Mouse (Mus musculus) CD4-positive, CD25-positive, alpha-beta regulatory T cell, adult 4 months (primary cell): ENCODE data around the gene Hist1h3a. TPM values are rescaled to one million over a fixed set of nuclear protein-coding genes. Genes with fewer than 3 reads are reported as not detected.
"Not testable (repeated sequence)": the region's sequence is repeated elsewhere in the genome, so short reads cannot be mapped to it uniquely, and the experiment has no call there.

Source experiments
- ATAC-seq: one replicate; pipeline ENCODE4 v1.8.0; 2017
- polyA plus RNA-seq, 2 experiments: library from polyadenylated mRNA; unstranded; fragments of 100-300 nt; shearing (Covaris generic); gene quantifications; one replicate each; pipeline ENCODE4 v1.2.1; 2017

Hist1h3a gene
- 1 to 10 TPM in 1 of 2 experiments, not detected in 1; 1.8 TPM for polyA plus RNA-seq

DNA sequence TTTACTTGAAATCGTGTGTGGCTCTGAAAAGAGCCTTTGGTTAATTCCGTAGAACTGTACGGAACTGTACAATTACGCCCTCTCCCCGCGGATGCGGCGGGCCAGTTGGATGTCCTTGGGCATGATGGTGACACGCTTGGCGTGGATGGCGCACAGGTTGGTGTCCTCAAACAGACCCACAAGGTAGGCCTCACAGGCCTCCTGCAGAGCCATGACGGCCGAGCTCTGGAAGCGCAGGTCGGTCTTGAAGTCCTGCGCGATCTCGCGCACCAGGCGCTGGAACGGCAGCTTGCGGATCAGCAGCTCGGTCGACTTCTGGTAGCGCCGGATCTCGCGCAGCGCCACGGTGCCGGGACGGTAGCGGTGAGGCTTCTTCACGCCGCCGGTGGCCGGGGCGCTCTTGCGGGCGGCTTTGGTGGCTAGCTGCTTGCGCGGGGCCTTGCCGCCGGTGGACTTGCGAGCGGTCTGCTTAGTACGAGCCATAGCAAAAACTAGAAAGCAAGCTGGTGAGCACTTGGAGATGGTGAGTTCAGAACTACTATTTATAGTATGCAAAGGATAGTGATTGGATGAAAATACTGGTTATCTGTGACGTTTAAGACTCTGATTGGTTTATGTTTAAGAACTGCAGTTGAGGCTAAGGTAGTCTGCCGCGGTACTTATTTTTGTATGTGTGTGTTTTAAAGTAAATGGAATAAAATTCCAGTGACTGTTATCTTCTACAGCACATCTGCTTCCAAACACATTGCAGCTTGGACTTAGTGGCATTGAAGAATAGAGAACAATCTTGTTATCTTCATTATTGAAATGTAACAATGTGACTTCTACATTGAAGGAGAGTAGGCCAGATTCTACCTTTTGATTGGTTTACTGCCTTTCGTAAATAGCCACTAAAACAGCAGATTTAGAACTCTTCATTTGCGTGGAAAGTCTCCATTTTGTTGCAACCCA is at the start of gene Hist1h3a:
Gene Hist1h3a, minus strand, starts transcription at position 516 of the 951 bp plus-strand sequence.
- ATAC-seq = peak; percentile 65

DNA sequence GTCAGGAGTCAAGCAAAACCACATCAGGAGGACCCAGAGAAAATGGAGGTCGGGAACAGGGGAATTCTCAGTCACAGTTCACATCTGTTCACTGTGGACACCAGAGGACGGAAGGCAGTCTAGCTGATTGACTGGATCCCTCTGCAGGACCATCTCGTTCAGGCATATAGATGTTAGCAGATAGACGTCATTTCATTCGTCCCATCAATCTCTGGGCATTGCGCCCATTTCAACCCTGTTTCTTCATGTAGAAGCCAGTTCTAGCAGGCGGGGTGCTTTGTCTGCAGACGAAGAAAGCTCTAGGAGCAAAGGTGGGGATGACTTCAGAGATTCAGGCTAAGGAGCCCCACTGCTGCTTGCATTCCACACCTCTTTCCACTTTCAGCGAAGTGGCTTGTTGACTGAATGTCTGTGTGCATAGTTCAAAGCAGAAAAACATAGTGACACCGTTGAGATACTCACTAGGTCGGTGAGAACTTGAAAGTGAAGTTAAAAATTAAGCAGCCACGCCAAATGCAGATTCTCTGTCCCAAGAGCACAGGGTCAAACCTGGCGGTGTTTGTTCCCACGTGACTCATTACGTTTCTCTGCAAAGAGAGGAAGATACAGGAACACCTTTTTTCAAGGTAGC is 44.4 kb upstream of the Hist1h3a start, which contains the start of gene Slc17a2:
Gene Slc17a2, plus strand, starts transcription at position 572 of the 631 bp plus-strand sequence.
- no peak for ATAC-seq

DNA sequence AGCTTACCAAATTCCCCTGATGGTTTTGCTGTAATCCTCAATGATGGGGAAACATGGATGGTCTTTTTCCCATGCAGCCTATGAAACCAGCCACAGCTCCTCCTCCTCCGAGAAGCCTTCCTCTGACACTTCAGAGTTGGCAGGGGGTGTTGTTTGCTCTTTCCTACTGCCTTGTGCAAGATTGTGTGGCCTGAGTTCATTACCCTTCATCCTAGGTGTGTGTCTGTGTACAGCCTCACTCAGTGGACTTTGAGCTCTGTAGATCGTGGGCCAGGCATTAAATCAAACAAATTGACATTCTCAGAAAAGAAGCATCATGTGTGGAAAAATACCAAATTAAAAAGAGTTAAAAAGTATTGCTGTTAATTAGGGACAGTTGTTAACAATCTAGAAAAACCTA is 42.3 kb upstream of the Hist1h3a start:
- no peak for ATAC-seq

DNA sequence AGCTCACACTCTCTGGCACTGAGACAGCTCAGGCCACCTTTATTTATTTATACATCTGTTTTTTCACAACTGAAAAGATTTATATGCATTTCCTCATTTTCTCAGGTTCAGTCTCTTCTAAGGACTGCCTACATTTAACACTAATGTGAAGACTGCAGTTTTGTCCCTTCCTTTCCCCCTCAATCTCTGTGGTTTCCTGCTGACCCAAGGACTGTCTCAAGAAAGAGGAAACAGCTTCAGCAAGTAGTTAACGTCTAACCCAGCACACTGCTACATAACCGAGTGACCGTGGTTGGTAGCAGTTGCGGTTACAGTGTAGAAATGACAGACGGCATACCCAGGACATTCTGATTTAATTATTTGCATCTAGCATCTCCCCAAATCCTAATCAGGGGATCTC is 37.2 kb upstream of the Hist1h3a start:
- ATAC-seq = no peak

DNA sequence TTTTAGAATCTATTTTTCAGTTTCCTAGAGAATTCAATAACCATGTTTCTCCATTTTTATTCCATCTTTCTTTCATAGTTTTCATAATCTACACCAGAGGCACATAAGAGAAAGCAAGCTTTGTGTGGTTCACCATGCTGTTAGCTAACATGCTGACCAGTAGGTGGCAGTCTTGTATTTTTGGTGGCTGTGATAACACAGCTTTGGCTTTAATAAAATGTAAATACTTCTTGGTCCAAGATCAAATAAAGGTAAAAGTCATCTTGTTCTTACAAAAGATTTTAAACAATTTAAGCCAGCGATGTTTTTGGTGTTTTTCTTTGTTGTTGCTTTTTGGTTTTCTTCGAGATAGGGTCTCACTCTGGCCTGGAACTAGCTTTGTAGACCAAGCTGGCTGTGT is 30.3 kb upstream of the Hist1h3a start:
- ATAC-seq = peak; percentile 37

DNA sequence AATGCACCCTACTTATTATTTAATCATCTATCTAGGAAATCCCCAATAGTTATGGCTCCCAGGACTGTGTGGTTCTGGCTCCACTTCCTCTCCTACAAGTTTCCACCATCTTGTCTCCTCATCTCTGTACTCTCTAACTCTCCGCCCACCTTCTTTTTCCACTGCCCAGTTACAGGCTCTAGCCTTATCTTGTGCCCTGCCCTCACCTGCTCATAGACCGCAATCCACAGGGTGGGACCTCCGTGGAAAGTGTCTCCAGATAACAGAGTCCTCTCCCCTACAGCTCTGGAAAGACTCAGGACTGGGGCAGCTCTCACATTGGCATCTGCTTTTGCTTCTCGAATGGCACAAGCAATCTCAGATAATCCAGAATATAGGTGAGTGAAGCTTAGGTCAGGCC is 16.8 kb upstream of the Hist1h3a start:
- no peak for ATAC-seq

DNA sequence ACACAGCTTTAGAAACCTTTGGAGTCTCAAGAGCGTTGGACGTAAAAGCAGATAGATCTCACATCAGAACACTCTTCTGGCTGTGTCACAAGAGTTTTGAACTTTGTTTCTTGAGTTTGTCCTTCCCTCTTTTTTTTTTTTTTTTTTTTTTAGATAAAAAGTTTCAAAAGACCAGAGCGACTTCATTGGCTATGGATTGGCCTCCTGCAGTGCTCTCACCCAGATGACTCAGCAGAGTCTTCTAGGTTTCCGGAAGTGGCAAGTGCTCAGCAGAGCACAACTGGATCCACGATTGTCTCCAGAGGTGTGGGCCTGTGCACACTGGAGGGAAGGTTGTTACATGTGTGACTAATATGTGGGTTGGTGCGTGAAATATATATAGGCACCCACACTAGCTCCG is 16.2 kb upstream of the Hist1h3a start:
- ATAC-seq = no peak

DNA sequence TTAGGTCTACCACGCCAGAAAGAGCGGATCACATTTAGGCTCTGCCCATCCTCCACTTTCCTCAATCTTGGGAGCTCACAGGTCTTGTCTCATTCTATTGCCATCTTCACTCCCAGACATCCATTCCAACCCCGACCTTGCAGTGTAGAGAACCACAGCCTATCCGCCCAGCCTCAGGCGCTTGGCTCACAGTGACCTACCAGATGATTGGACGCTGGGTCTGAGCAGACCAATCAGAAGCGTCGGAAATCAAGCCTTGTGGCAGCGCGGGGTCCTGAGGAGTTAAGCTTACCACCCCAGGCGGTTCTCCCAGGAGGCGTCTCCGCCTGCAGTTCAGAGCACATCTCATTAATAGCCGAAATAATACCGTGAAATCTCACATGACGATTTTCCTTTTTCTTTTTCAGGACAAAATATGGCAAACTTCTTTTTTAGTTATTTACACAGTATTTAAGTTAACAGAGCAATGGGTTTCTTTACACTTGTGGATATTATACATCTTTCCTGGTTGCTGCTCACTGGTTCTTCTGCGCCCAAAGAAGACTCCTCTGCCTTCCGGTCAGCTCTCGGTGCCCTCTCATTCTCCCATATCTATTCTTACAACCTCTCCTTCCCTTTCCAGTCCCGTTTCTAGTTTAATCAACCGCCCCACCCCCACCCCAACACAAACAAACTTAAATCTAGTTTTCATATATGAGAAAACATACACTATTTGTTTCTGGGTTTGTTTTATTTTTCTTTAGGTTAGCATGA is 10.6 kb upstream of the Hist1h3a start:
- no peak for ATAC-seq

DNA sequence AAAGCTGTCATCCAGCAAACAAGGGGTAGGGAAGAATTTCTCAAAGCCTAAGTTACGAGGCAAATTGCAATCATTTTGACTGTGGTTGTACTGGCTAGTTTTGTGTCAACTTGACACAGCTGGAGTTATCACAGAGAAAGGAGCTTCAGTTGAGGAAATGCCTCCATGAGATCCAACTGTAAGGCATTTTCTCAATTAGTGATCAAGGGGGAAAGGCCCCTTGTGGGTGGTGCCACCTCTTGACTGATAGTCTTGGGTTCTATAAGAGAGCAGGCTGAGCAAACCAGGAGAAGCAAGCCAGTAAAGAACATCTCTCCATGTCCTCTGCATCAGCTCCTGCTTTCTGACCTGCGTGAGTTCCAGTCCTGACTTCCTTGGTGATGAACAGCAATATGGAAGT is 7.4 kb upstream of the Hist1h3a start, which contains the start of gene Trim38:
Gene Trim38, plus strand, starts transcription at position 301 of the 400 bp plus-strand sequence.
- not testable (repeated sequence) for ATAC-seq

DNA sequence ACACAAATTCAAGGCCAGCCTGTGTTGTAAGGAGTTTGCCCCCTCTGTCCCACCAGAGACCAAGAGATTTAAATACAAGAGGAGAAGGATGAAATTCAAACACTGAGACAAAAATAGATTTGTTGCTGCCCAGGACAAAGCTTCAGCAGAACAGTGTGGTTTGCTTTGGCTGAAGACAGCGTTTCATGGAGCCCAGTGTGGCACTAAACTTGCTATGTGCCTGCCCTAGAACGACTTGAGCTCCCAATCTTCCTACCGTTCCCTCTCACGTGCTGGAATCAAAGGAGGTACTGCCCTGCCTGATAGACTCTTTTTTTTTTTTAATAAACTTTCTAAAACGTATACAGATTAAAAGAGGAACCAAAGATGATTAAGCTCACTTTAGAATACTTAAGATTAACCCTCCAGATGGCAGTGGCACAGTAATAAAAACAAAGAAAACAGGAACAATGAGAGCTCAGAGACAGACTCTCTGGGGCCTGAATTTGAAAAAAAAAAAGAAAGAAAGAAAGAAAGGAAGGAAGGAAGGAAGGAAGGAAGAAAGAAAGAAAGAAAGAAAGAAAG is 6.7 kb upstream of the Hist1h3a start:
- no peak for ATAC-seq

DNA sequence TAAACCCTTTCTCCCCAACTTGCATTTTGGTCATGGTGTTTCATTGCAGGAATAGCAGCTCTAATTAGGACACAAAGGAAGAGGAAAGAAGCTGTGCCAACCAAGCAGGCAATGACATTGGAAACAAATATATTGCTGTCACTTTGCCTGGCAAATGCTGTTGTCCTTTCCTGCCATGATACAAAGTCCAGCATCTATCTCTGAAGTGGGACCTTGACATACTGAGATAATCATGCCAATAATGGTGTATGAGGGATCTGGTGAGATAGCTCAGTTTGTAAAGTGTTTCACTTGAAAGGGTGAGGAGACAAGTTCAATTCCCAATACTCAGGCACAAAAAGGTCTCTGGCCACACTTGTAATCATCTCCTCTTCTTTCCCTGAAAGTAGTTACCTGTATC is 4.6 kb upstream of the Hist1h3a start:
- no peak for ATAC-seq

DNA sequence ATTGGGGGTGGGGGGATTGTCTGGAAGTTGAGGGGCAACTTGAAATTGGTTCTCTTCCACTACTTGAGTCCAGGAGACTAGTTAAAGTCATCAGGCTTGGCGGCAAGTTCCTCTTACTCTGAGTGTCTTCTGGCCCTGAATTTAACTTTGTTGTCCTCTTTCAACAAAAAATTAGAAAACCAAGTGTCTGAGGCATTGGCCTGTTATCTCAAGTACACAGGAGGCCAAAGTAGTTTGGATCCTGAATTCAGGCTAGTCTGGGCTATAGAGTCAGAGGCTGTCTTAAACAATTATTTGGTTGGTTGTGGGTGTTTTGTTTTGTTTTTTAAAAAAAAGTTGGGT is 3.0 kb upstream of the Hist1h3a start:
- ATAC-seq = no peak

DNA sequence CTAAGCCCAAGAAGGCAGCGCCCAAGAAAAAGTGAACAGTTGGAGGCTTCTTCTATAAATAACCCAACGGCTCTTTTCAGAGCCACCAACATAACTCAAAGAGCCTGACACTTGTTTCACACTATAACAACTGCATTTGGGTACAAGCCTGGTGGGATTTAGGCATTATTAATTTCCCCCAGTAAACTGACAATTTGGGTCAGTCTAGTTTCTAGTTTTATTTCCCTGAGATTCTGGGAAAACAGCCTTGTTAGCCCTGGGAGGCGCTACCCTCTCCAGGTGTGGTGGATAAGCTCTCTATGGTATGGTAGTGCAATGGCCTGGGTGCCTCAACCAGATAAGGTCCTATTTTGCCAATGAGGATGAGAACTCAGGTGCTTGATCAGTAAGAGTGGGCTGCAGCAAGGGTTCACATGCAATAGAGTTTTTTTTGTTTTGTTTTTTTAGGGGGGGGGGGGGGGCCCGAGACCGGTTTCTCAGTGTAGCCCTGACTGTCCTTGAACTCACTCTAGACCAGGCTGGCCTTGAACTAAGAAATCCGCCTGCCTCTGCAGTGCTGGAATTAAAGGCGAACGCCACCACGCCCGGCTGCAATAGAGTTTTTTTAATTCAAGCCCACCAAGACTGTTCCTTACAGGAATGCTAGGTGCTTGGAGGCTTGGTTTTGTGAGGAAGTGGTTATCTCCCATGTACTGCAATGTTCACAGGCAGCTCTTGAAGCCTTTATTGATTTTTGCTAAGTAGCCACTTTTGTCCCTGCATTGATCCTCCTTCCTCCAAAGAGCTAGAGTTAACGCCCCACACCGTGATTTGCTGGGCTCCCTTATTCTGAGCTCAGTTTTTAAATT is 2.4 kb upstream of the Hist1h3a start:
- ATAC-seq = no peak

DNA sequence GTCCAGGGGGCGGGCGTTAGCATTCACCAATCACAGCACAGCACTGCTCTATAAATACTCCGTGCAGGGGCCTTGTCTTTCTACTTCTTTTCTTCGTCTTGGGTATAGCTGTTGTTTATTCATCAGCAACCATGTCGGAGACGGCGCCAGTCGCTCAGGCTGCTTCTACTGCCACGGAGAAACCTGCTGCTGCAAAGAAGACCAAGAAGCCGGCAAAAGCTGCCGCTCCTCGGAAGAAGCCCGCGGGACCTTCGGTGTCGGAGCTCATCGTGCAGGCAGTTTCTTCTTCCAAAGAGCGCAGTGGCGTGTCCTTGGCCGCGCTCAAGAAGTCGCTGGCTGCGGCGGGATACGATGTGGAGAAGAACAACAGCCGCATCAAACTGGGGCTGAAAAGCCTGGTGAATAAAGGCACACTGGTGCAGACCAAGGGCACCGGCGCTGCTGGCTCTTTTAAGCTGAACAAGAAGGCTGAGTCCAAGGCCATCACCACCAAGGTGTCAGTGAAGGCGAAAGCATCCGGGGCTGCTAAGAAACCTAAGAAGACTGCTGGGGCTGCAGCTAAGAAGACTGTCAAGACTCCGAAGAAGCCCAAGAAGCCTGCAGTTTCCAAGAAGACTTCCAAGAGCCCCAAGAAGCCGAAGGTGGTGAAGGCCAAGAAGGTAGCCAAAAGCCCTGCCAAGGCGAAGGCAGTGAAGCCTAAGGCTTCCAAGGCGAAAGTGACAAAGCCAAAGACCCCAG is 1.6 kb upstream of the Hist1h3a start, which contains the start of gene Hist1h1a:
Gene Hist1h1a, plus strand, starts transcription at position 81 of the 738 bp plus-strand sequence.
- peak; percentile 48 for ATAC-seq

DNA sequence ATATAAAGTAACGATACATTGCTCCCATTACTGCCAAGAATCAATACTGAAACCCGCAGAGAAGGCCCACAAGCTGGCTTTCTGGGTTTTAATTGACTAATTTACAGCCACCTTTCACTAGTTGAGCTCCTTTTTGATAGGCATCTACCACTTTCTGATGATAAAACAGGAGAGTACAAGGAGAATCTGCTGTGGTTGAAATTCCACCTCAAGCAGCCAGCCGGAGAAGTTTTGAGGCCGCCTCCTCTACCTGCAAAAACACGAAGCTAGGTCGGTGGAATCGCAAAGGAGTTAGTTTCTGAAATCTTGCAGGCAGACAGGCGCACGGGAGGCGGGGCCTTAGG is 1.0 kb upstream of the Hist1h3a start:
- no peak for ATAC-seq

DNA sequence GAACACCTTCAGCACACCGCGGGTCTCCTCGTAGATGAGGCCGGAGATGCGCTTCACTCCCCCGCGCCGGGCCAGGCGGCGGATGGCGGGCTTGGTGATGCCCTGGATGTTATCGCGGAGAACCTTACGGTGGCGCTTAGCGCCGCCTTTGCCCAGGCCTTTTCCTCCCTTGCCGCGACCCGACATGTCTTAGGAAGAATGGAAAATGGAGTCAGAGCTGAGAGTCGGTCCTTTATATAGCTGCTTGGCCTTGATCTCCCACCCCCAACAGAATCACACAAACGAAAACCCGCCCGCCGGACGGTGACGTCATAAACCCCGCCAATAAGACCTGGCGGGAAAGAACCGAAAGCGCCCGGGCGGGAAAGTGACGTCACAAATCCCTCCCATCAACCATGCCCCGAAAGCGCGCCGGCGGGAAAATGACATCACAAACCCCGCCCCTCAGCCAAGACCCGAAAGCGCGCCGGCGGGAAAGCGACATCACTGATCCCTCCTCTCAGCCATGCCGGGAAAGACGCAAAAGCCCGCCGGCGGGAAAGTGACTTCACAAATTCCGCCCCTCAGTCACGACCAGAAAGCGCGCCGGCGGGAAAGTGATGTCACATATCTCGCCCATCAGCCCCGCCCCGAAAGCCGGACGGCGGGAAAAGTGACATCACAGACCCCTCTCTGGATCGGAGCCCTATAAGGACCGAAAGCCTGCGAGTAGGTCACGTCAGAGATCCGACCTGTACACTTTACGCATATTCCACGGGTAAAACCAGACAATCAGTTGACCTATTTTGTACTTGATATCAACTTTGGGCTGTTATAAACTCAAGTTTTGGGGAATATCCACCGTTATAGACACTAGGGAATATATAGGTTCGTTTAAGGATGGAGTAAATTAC is 968 bp downstream of the Hist1h3a start, which contains the start of gene Hist1h4a:
Gene Hist1h4a, minus strand, starts transcription at position 259 of the 893 bp plus-strand sequence.
- ATAC-seq = peak; percentile 65

DNA sequence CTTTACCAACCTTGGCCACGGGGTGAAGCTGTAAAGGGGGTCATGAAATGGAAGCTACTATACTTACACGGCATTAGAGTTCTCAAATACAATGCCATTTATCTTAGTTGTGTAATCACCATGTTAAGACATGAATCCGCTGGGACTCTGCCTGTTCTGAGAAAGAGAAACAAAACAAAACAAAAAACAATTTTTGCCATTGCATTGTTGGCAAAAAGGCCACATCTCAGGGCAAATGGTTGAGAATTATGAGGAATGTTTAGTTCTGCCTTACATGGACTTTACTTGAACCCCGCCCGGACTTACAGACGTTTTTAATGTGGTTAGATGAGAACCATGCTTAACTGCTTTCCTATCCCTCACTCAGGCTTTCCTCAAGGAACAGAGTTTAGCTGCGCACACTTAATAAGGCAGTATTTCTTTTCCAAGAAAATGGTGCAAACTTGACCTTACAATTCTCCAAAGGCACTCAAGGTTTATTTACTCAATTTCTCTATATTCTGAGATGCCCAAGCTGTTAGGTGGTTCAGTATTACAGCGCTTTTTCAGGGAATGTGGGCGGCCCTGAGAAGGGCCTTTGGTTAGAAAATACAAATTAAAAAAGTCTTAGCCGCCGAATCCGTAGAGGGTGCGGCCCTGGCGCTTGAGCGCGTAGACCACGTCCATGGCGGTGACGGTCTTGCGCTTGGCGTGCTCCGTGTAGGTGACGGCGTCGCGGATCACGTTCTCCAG is 1.8 kb downstream of the Hist1h3a start:
- ATAC-seq = no peak

DNA sequence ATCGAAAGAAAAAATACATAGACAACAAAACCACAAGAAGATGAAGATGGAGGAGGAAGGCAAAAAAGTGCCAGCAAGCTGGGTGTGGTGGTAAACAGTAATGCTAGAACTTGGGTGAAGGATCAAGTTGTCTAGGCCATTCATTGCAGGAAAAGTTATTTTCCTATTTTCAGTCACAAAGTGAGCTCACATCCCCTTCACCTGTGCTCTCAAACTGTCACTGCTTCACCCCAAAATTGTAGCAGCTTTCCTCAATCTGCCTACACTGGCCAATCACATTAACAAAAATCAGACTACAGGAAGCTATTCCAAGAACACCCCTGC is 2.3 kb downstream of the Hist1h3a start:
- no peak for ATAC-seq

DNA sequence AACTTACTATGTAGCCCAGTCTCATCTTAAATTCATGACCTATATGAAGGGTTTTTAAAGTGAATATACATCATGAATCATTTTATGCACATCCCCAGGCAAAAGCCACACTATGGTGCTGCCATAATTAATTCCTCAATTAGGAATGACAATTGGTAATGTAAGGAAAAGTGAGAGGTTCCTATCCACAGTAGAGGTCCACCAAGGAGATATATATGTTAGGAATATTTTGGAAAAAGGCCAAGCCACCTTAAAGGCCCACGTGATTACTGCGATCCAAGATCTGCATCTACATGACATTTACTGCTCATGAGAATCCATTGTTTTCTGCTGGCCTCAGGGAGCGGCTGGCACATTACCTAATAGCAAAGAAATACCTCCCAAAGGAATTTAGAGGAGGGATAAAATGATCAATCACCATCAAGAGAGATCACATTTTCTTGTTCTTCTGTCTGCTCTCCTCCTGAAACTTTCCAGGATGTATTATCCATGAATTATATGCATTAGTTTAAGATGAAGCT is 2.9 kb downstream of the Hist1h3a start:
- no peak for ATAC-seq
